Mouse (Mus musculus) hindbrain, embryonic 14.5 days (tissue): ENCODE results near the gene Zfp654. TPM values are rescaled to one million over a fixed set of nuclear protein-coding genes. Genes with fewer than 3 reads are reported as not detected.

Source experiments
- ATAC-seq: fragments of 200-750 bp; cut with Nextera tagmentation; 2 replicates; pipeline ENCODE4 v1.8.0; 2017; ENCODE audit warnings: moderate number of reproducible peaks, mild to moderate bottlenecking, moderate TSS enrichment, moderate library complexity; ENCODE audit not compliant: low FRiP score
- DNase-seq: peaks from one replicate; pipeline ENCODE4 v3.0.0-alpha.2; 2015; ENCODE audit warnings: low spot score
- H3K27ac ChIP-seq: fragments of 300-500 bp; sonication (generic); 2 replicates; pipeline ENCODE4 v1.5.1; 2014; ENCODE audit warnings: mild to moderate bottlenecking, moderate library complexity
- H3K27me3 ChIP-seq: fragments of 300-500 bp; sonication (generic); 2 replicates; pipeline ENCODE4 v1.6.1; 2014; ENCODE audit warnings: mild to moderate bottlenecking, low read length, mixed read lengths; ENCODE audit not compliant: control insufficient read depth, insufficient read depth
- H3K36me3 ChIP-seq: fragments of 300-500 bp; sonication (generic); replicated peaks from 2 replicates; pipeline ENCODE4 v1.6.1; 2014; ENCODE audit not compliant: control insufficient read depth, insufficient read depth
- H3K4me1 ChIP-seq: fragments of 300-500 bp; sonication (generic); replicated peaks from 2 replicates; pipeline ENCODE4 v1.6.1; 2014; ENCODE audit warnings: antibody characterized with exemption, low read length, mixed read lengths; ENCODE audit not compliant: control insufficient read depth, insufficient read depth
- H3K4me2 ChIP-seq: fragments of 300-500 bp; sonication (generic); replicated peaks from 2 replicates; pipeline ENCODE4 v1.6.1; 2014; ENCODE audit warnings: mild to moderate bottlenecking, moderate library complexity
- H3K4me3 ChIP-seq: fragments of 300-500 bp; sonication (generic); replicated peaks from 2 replicates; pipeline ENCODE4 v1.5.1; 2014; ENCODE audit warnings: mild to moderate bottlenecking, low read length
- H3K9ac ChIP-seq: fragments of 300-500 bp; sonication (generic); 2 replicates; pipeline ENCODE4 v1.6.1; 2014
- H3K9me3 ChIP-seq: fragments of 300-500 bp; sonication (generic); 2 replicates; pipeline ENCODE4 v1.6.1; 2016; ENCODE audit warnings: low read length; ENCODE audit not compliant: control insufficient read depth
- WGBS: fragments of 180-500 bp; shearing (Covaris S2); extraction: QIAGEN DNeasy Blood & Tissue Kit; methylation state at CpG from one replicate; pipeline ENCODE4 v1.1.7; 2014; 5-methylcytosine and 5-hydroxymethylcytosine counted together
- polyA plus RNA-seq: library from polyadenylated mRNA; unstranded; fragments of >200 nt; fragmentation: Nextera tagmentation; extraction: Ambion mirVana; gene quantifications from 2 replicates; pipeline ENCODE4 v1.2.1, GENCODE M21; 2014

The Zfp654 gene
- polyA plus RNA-seq, 1 experiment from 2014 or later = 8.2 TPM

- H3K4me2 ChIP-seq = no peak overlapping the region
Measured at GRCm38 (mm10) chr16:64801638-64802037, 49.8 kb downstream of the Zfp654 start.

GRCm38 (mm10) chr16:64800393-64800792 lies 51.1 kb downstream of the Zfp654 start:
- Histone ChIP-seq H3K4me2 (no peak overlapping the region), H3K4me1 (no peaks in the 10 kb centered on the region), H3K36me3 (peaks cover 3% of the 10 kb centered on the region; the same call in 1 of the 2 replicates), H3K4me3 (no peak overlapping the region), H3K27ac (no peak overlapping the region), H3K9me3 (no peaks in the 10 kb centered on the region), H3K9ac (no peak overlapping the region), H3K27me3 (no peaks in the 10 kb centered on the region)
- 96% methylated on average over 5 of the region's 5 CpGs for WGBS
- DNase-seq (no peak), ATAC-seq (no peak)

More at GRCm38 (mm10) chr16:64801638-64802037, 49.8 kb downstream of the Zfp654 start:
- no peak for ATAC-seq
- H3K9me3 ChIP-seq = no peaks in the 10 kb centered on the region
- no peaks in the 10 kb centered on the region for H3K4me1 ChIP-seq
- DNase-seq = no peak
- H3K36me3 ChIP-seq = peaks cover 9% of the 10 kb centered on the region; the same call in 1 of the 2 replicates
- H3K4me3 ChIP-seq = no peak overlapping the region
- H3K27me3 ChIP-seq = no peaks in the 10 kb centered on the region
- H3K9ac ChIP-seq = no peak overlapping the region
- no peak overlapping the region for H3K27ac ChIP-seq

GRCm38 (mm10) chr16:64794802-64795201 lies 56.6 kb downstream of the Zfp654 start:
- no peaks in the 10 kb centered on the region for H3K9me3 ChIP-seq
- ATAC-seq (no peak), DNase-seq (no peak)
- no peaks in the 10 kb centered on the region for H3K27me3 ChIP-seq
- no peak overlapping the region for H3K4me2 ChIP-seq
- no peak overlapping the region for H3K9ac ChIP-seq
- peaks cover 6% of the 10 kb centered on the region; the same call in 1 of the 2 replicates for H3K36me3 ChIP-seq
- no peak overlapping the region for H3K27ac ChIP-seq
- H3K4me3 ChIP-seq = no peak overlapping the region
- H3K4me1 ChIP-seq = no peaks in the 10 kb centered on the region
- 90% methylated on average over 2 of the region's 2 CpGs for WGBS

DNA sequence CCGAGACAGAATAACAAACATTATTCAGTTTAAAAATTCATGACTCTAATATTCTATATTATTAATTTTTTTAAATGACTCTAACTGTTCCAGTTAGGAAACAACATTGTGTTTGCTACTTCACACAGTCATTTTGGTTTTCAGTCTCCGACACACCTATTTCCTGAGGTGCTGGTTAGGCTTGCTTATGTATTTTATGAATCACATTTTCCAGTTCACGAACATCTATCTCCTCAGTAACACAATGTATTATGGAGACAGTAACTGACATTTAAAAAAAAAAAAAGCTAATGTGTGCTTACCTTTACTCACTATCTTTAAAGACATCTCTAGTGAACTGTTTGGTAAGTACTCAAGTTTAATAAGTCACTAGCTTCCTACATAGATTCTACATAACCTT lies 61.7 kb downstream of the Zfp654 start:
- peaks cover 24% of the 10 kb centered on the region for H3K36me3 ChIP-seq
- no peak overlapping the region for H3K27ac ChIP-seq
- no peaks in the 10 kb centered on the region for H3K4me1 ChIP-seq
- no peak overlapping the region for H3K9ac ChIP-seq
- 94% methylated on average over 3 of the region's 3 CpGs for WGBS
- no peak overlapping the region for H3K4me3 ChIP-seq
- DNase-seq (no peak), ATAC-seq (no peak)
- no peak overlapping the region for H3K4me2 ChIP-seq
- no peaks in the 10 kb centered on the region for H3K27me3 ChIP-seq
- no peaks in the 10 kb centered on the region for H3K9me3 ChIP-seq

GRCm38 (mm10) chr16:64775516-64775915 lies 75.9 kb downstream of the Zfp654 start:
- no peak for ATAC-seq
- Histone ChIP-seq H3K27me3 (no peaks in the 10 kb centered on the region), H3K4me1 (0 out of 2 replicates have a peak, but pooled peaks cover 3% of the 10 kb centered on the region), H3K4me3 (no peak overlapping the region), H3K36me3 (0 out of 2 replicates have a peak, but pooled peaks cover 5% of the 10 kb centered on the region), H3K9ac (no peak overlapping the region), H3K9me3 (no peaks in the 10 kb centered on the region), H3K4me2 (no peak overlapping the region), H3K27ac (no peak overlapping the region)
- no peak for DNase-seq
- WGBS = 89% methylated on average over 1 of the region's 1 CpGs

DNA sequence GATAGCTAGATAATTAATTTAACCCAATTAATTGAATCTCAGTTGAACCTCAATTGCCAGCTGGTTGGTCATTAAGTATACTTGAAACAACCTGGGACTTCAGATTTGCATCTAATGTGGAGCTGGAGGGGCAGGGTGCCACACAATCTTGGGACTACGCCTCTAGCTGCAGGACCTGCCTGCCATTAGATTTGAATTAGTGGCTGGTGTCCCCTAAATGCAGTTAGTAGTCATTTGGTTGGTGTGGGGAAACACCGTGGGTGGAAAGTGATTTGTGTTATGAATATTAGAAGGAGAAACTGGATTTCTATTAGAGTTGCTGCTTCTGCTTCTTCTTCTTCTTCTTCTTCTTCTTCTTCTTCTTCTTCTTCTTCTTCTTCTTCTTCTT lies 80.0 kb downstream of the Zfp654 start:
- no peak for ATAC-seq
- peak overlapping the region; percentile 89 for H3K4me3 ChIP-seq
- peaks cover 14% of the 10 kb centered on the region for H3K4me1 ChIP-seq
- peak overlapping the region; percentile 83 for H3K27ac ChIP-seq
- WGBS = 84% methylated on average over 2 of the region's 2 CpGs
- H3K27me3 ChIP-seq = no peaks in the 10 kb centered on the region
- H3K9me3 ChIP-seq = no peaks in the 10 kb centered on the region
- H3K36me3 ChIP-seq = peaks cover 5% of the 10 kb centered on the region
- H3K9ac ChIP-seq = peak overlapping the region; percentile 86
- peak overlapping the region; percentile 71 for H3K4me2 ChIP-seq
- DNase-seq = no peak

GRCm38 (mm10) chr16:64770521-64771430 lies 80.7 kb downstream of the Zfp654 start, which contains the start of gene 4930453N24Rik:
Gene 4930453N24Rik (minus strand): TSS chr16:64771161.
- peaks cover 14% of the 10 kb centered on the region for H3K4me1 ChIP-seq

DNA sequence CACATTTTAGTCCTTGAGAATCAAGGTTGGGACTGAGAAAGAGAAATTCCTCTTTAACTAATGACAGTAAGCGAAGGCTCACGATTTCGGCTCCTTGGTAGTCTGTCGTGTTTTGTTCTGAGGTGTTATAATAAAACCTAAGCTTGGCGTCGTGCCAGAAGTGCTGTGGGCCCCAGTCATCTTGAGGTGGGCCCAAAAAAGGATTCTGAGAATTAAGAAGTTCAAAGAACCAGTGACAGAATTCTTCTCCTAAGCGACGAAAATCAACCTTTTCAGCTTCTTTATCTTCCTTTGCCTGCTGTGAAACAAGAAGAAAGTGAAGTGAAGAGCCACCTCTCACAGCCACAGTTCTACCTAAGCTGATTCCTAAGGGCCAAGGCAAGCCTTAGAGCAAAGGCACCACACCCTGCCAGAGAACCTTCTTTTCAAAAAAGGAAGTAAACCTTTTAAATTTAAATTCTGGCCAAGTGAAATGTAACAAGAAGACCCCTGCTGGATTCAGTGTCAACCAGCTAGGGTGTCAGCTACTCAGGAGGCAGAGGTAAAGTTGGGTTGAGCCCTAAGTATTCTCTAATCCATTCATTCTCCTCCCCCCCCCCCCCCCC lies 84.7 kb downstream of the Zfp654 start:
- peaks cover 39% of the 10 kb centered on the region for H3K36me3 ChIP-seq
- H3K27me3 ChIP-seq = no peaks in the 10 kb centered on the region
- ATAC-seq (no peak), DNase-seq (no peak)
- H3K4me3 ChIP-seq = no peak overlapping the region
- no peak overlapping the region for H3K27ac ChIP-seq
- no peak overlapping the region for H3K4me2 ChIP-seq
- H3K9me3 ChIP-seq = 0 out of 2 replicates have a peak, but pooled peaks cover 8% of the 10 kb centered on the region
- no peak overlapping the region for H3K9ac ChIP-seq
- WGBS = 95% methylated on average over 8 of the region's 8 CpGs
- H3K4me1 ChIP-seq = peaks cover 14% of the 10 kb centered on the region

More at GRCm38 (mm10) chr16:64770521-64771430, 80.7 kb downstream of the Zfp654 start, which contains the start of gene 4930453N24Rik:
- DNase-seq = peak; percentile 90
- ATAC-seq = peak; percentile 97
- Histone ChIP-seq H3K4me3 (peak within 1 kb of the TSS; percentile 89), H3K36me3 (peaks cover 12% of the 10 kb centered on the region), H3K9me3 (no peaks in the 10 kb centered on the region), H3K9ac (peak within 1 kb of the TSS; percentile 86), H3K4me2 (peak within 1 kb of the TSS; percentile 71), H3K27ac (peak within 1 kb of the TSS; percentile 83), H3K27me3 (no peaks in the 10 kb centered on the region)
- WGBS = 2% methylated on average over 72 of the region's 72 CpGs

GRCm38 (mm10) chr16:64759245-64759626 lies 92.2 kb downstream of the Zfp654 start:
- 95% methylated on average over 1 of the region's 1 CpGs for WGBS

More at GRCm38 (mm10) chr16:64759245-64759626, 92.2 kb downstream of the Zfp654 start:
- DNase-seq = no peak
- ATAC-seq = no peak
- no peak overlapping the region for H3K9ac ChIP-seq
- H3K4me2 ChIP-seq = no peak overlapping the region
- no peaks in the 10 kb centered on the region for H3K27me3 ChIP-seq
- H3K9me3 ChIP-seq = 0 out of 2 replicates have a peak, but pooled peaks cover 11% of the 10 kb centered on the region
- peaks cover 12% of the 10 kb centered on the region for H3K36me3 ChIP-seq
- no peaks in the 10 kb centered on the region for H3K4me1 ChIP-seq
- H3K4me3 ChIP-seq = no peak overlapping the region
- H3K27ac ChIP-seq = no peak overlapping the region
